ENCODE assay signal across 20 mouse cellular contexts in the genomic region with DNA sequence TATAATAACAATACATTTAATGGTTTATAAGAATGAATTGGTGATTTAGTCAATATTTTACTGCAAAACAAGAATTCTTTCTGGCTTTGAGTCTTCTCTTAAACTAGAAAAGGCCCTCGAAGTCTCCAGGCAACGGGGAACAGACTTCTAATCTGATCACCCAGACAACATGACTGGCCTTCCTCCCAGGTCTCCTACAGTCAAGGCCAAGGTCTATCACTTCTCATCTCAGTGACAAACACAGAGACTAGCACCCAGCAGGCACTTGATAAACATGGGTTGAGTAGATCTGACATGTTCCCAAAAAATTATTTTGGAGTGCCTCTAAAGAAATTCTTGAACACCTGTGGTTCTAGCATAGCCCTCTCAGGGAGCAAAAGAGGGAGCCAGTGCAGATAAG. TPM values are rescaled to one million over a fixed set of nuclear protein-coding genes. Genes with fewer than 3 reads are reported as not detected.
DNase-seq lines count a peak whose midpoint lies in the region; ATAC-seq lines count a peak whose summit lies in the region.
"Had no signal": no experiment of that assay in that cellular context is flagged by ENCODE, and none has a peak within 500 bp of the region (broad histone marks: within the 10 kb centered on the region; RNA-seq: fewer than 3 reads in every experiment).

No protein-coding gene starts in this region.

- intact Hi-C loops in heart, postnatal 10 days (cut with DNase I) = no loop called here

- ATAC-seq in megakaryocyte-erythroid progenitor cell, adult 5-6 weeks (replicated peaks; ENCODE audit: low FRiP score, low TSS enrichment, poor library complexity, severe bottlenecking) = peak; percentile 85
- ATAC-seq: CD4-positive, CD25-positive, alpha-beta regulatory T cell, adult 4 months; forebrain, embryonic 13.5 days; forebrain, embryonic 16.5 days; intestine, postnatal 0 days; Patski had no signal

- peak; percentile 50 for DNase-seq in adrenal gland, adult 8-10 months
- no peak for DNase-seq in adrenal gland, postnatal 25 days
- DNase-seq in adrenal gland, postnatal 14 days = peak; percentile 38
- DNase-seq in heart, adult 9 months (ENCODE audit: low spot score in 2 of 2) = no peak
- no peak for DNase-seq in heart, postnatal 10 days
- DNase-seq: cerebellum, adult 18-20 months; cerebellum, adult 9-10 months; cerebellum, postnatal 14 days; gastrocnemius, adult 2 months; gastrocnemius, postnatal 14 days; heart, adult 11 months; heart, postnatal 14 days; heart, postnatal 4 days; kidney, adult 2 months had no signal

RNA-seq across cellular contexts. Expression of a gene that starts 16.7 kb away (rescaled TPM):
- 100 to 1,000 TPM in 1 of 4 experiments, 10 to 100 TPM in 3; 48.2 to 120 (median 68.1) TPM for total RNA-seq in adrenal gland, adult 8-10 months (2022)
- 66.4 and 76.7 TPM in 2 replicates for total RNA-seq in adrenal gland, postnatal 25 days (2021)
- 157 and 159 TPM in 2 replicates for total RNA-seq in adrenal gland, postnatal 14 days (2021)
- total RNA-seq in megakaryocyte-erythroid progenitor cell, adult 5-6 weeks (2014; fragmentation: Nextera tagmentation) = 13.9 and 33.6 TPM in 2 replicates
- total RNA-seq in megakaryocyte-erythroid progenitor cell, adult 5-6 weeks (2017) = 12.3 and 30.4 TPM in 2 replicates
- 100 to 1,000 TPM; 355 to 547 TPM for total RNA-seq in heart, postnatal 10 days (2021)

RNA-seq across cellular contexts. Expression of a gene that starts 57.9 kb away (rescaled TPM):
- total RNA-seq in adrenal gland, adult 8-10 months (2022) = 10 to 100 TPM; 12.2 to 36.5 (median 16.9) TPM
- 21.0 and 30.4 TPM in 2 replicates for total RNA-seq in adrenal gland, postnatal 25 days (2021)
- 17.7 and 21.4 TPM in 2 replicates for total RNA-seq in adrenal gland, postnatal 14 days (2021)
- 89.6 and 91.3 TPM in 2 replicates for total RNA-seq in megakaryocyte-erythroid progenitor cell, adult 5-6 weeks (2014; fragmentation: Nextera tagmentation)
- total RNA-seq in megakaryocyte-erythroid progenitor cell, adult 5-6 weeks (2017) = 69.1 and 106 TPM in 2 replicates
- 10 to 100 TPM; 15.6 to 19.6 TPM for total RNA-seq in heart, postnatal 10 days (2021)

Comparison
In these comparisons a context has a peak if more than half of its experiments do, and no peak if none do; other contexts are left out.
1. DNase-seq: peak in adrenal gland, adult 8-10 months (single experiment) and adrenal gland, postnatal 14 days (single experiment); none in adrenal gland, postnatal 25 days (single experiment), heart, adult 9 months (0 of 2) and heart, postnatal 10 days (0 of 2).